Mouse (Mus musculus) stomach, postnatal 0 days (tissue): ENCODE results near the gene Slc4a4.

Source experiments
- CTCF ChIP-seq: IDR thresholded peaks from 2 replicates; pipeline ENCODE4 v1.5.1; 2016; ENCODE audit warnings: antibody characterized with exemption, low read depth, mild to moderate bottlenecking, moderate library complexity
- EP300 ChIP-seq: optimal IDR thresholded peaks from 2 replicates; pipeline ENCODE3; 2016; ENCODE audit warnings: antibody characterized with exemption

GRCm38 (mm10) chr5:89018537-89018936 lies 131.9 kb downstream of the Slc4a4 start:
- TF ChIP-seq CTCF (no peak), EP300 (no peak)
